Mouse (Mus musculus) heart, embryonic 12.5 days (tissue): Measurements from ENCODE around the gene Slc13a5. TPM values are rescaled to one million over a fixed set of nuclear protein-coding genes. Genes with fewer than 3 reads are reported as not detected.

Experiments
- ATAC-seq: fragments of 200-750 bp; cut with Nextera tagmentation; 2 replicates; pipeline ENCODE4 v1.8.0; 2017; ENCODE audit warnings: moderate TSS enrichment, moderate library complexity; ENCODE audit not compliant: insufficient number of reproducible peaks, low FRiP score
- H3K27ac ChIP-seq: fragments of 300-500 bp; sonication (generic); 2 replicates; pipeline ENCODE4 v1.5.1; 2016; ENCODE audit warnings: mild to moderate bottlenecking, moderate library complexity; ENCODE audit not compliant: poor library complexity, severe bottlenecking
- H3K27me3 ChIP-seq: fragments of 300-500 bp; sonication (generic); replicated peaks from 2 replicates; pipeline ENCODE4 v1.6.1; 2016; ENCODE audit warnings: mild to moderate bottlenecking, moderate library complexity
- H3K36me3 ChIP-seq: fragments of 300-500 bp; sonication (generic); 2 replicates; pipeline ENCODE4 v1.6.1; 2016; ENCODE audit warnings: mild to moderate bottlenecking, moderate library complexity
- H3K4me1 ChIP-seq: fragments of 300-500 bp; sonication (generic); replicated peaks from 2 replicates; pipeline ENCODE4 v1.6.1; 2016; ENCODE audit warnings: mild to moderate bottlenecking
- H3K4me2 ChIP-seq: fragments of 300-500 bp; sonication (generic); 2 replicates; pipeline ENCODE4 v1.6.1; 2016; ENCODE audit warnings: mild to moderate bottlenecking, moderate library complexity
- H3K4me3 ChIP-seq: fragments of 300-500 bp; sonication (generic); 2 replicates; pipeline ENCODE4 v1.5.1; 2016; ENCODE audit warnings: mild to moderate bottlenecking
- H3K9ac ChIP-seq: fragments of 300-500 bp; sonication (generic); 2 replicates; pipeline ENCODE4 v1.6.1; 2016; ENCODE audit warnings: mild to moderate bottlenecking, moderate library complexity
- H3K9me3 ChIP-seq: fragments of 300-500 bp; sonication (generic); replicated peaks from 2 replicates; pipeline ENCODE4 v1.6.1; 2016; ENCODE audit warnings: mild to moderate bottlenecking, moderate library complexity
- WGBS: fragments of 180-500 bp; shearing (Covaris S2); methylation state at CpG from one replicate; pipeline ENCODE4 v1.1.7; 2016; 5-methylcytosine and 5-hydroxymethylcytosine counted together
- polyA plus RNA-seq: library from polyadenylated mRNA; unstranded; fragments of >200 nt; fragmentation: Nextera tagmentation; extraction: Ambion mirVana; gene quantifications from 2 replicates; pipeline ENCODE4 v1.2.1, GENCODE M21; 2016

Gene Slc13a5
- polyA plus RNA-seq, 1 experiment from 2014 or later, result 0.17 TPM

DNA sequence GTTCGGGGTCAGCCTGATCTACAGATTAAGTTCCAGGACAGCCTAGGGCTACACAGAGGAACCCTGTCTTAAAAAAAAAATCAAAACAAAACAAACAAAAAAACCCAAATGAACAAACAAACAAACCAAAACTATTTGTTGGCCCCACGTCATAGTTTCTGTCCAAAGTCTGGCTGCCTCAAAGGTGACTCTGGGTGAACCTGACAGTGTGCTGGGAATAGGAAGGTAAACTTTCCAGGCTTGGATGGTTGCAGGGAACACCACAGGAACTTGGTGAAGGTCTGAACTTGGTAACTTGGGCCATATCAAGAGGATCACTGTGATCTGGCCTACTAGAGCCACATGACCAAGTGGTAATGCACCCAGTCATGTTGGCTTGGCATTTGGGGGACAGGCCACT lies 10.6 kb downstream of the Slc13a5 start:
- Histone ChIP-seq H3K9me3 (no peaks in the 10 kb centered on the region), H3K4me1 (no peaks in the 10 kb centered on the region), H3K4me3 (no peak overlapping the region), H3K9ac (no peak overlapping the region), H3K27me3 (peaks cover 21% of the 10 kb centered on the region), H3K27ac (no peak overlapping the region), H3K36me3 (no peaks in the 10 kb centered on the region), H3K4me2 (no peak overlapping the region)
- ATAC-seq, result no peak
- WGBS, result 71% methylated on average over 2 of the region's 2 CpGs

DNA sequence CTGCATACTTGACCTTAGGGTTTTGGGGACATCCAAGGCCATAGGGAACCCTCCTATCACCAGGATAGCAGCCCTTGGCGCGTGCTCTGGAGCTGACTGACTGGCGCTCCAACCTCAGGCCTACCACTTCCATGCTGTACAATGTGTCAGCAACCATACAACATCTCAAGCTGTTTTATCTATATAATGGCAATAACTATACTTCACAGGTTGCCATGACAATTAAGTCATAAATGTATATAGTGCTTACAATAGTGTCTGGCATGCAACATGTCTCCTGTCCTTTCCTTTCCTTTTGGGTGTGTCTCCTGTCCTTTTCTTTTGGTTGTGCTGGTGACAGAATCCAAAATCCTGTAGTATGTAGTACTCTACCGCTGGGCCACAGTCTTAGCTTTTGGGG lies 11.4 kb downstream of the Slc13a5 start:
- Histone ChIP-seq H3K4me2 (no peak overlapping the region), H3K27me3 (peaks cover 21% of the 10 kb centered on the region), H3K9me3 (no peaks in the 10 kb centered on the region), H3K36me3 (no peaks in the 10 kb centered on the region), H3K27ac (no peak overlapping the region), H3K4me3 (no peak overlapping the region), H3K9ac (no peak overlapping the region), H3K4me1 (no peaks in the 10 kb centered on the region)
- 88% methylated on average over 4 of the region's 4 CpGs for WGBS
- no peak for ATAC-seq

DNA sequence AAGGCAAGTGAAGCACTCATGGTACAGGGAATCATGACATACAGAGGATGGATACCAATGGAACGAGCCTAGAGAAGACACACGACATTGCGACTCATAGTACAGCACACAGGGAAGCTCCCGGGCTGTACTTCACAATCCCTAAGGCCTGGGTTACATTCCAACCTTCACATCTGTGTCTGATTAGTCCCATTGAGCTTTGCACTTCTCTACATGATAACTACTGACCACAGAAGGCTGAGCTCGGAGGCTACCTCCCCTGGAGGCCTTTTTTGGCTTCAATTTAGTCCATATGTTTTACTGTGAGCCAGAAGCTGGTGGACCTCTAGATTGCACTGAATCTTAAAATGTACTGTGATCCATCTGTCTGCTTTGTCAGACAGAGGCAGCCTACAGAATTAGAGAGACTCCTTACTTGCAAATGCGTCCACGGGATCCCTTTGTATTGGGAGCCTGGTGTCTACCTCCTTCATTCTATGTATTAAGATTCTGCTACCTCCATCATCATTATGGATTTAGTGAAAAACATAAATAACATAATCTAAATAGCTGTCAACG lies 21.7 kb downstream of the Slc13a5 start:
- WGBS, result 69% methylated on average over 8 of the region's 8 CpGs
- Histone ChIP-seq H3K4me2 (no peak overlapping the region), H3K4me3 (no peak overlapping the region), H3K9ac (no peak overlapping the region), H3K9me3 (no peaks in the 10 kb centered on the region), H3K4me1 (no peaks in the 10 kb centered on the region), H3K36me3 (no peaks in the 10 kb centered on the region), H3K27me3 (peaks cover 26% of the 10 kb centered on the region), H3K27ac (no peak overlapping the region)
- no peak for ATAC-seq

DNA sequence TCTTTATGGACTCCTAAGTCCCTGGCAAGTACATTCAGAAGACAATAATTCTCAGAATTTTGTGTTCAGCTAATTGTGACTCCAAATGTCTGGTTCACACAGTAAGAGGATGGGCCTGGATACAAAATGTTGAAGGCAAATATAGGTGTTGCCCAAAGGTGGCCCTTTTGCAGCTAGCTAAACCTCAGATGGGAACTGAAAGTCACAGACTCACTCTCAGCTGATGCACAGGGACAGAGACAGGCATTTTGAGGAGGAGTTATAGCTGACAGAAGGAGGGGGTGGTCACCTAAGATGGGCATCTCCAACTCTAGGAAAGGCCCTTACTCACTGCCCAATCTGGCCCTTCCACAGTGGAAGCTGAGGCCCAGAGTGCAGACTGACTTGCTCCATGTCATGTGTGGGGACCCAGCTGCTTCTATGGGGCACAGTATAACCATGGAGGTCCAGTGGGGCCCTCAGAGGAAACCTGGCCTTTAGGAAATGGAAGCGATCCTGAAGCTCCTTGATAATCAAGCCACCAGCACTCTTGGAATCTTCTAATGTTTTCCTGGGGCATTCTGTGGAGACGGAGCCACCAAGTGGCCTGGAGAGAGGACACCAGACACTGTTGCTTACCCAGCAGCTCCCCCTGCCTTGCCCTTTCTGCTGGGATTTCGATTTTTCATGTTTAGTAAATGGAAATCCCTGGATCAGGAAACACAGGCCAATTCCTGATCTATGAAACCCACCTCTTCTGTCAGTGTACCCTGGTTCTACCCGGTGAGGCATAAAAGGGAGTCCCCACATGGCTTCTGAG lies 26.8 kb downstream of the Slc13a5 start:
- Histone ChIP-seq H3K27ac (no peak overlapping the region), H3K36me3 (no peaks in the 10 kb centered on the region), H3K9ac (no peak overlapping the region), H3K27me3 (peaks cover 18% of the 10 kb centered on the region), H3K4me3 (no peak overlapping the region), H3K4me1 (no peaks in the 10 kb centered on the region), H3K4me2 (no peak overlapping the region), H3K9me3 (no peaks in the 10 kb centered on the region)
- WGBS, result 62% methylated on average over 4 of the region's 4 CpGs
- no peak for ATAC-seq

DNA sequence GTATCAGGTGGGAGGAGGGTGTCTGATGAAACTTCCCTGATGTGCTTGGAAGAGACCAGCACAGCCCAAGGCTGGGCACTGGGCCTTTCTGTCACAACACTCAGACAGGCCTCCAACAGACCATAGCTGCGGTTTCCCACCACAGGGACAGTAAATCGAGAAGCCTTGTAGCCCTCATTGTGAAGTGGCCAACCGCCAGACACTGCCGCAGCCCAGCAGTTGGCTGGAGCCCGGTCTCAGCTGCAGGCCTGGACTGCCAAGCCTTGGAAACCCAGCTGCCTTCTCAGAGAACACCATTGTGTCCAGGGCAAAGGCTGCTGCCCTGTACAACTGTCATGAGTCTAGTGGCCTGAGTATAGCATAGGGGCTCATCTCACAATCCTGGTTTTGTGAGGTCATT lies 33.0 kb downstream of the Slc13a5 start:
- no peak overlapping the region for H3K27ac ChIP-seq
- H3K4me2 ChIP-seq, result no peak overlapping the region
- H3K4me3 ChIP-seq, result no peak overlapping the region
- H3K9me3 ChIP-seq, result no peaks in the 10 kb centered on the region
- no peak for ATAC-seq
- no peak overlapping the region for H3K9ac ChIP-seq
- no peaks in the 10 kb centered on the region for H3K36me3 ChIP-seq
- 0 out of 2 replicates have a peak, but pooled peaks cover 10% of the 10 kb centered on the region for H3K27me3 ChIP-seq
- WGBS, result 68% methylated on average over 5 of the region's 5 CpGs
- H3K4me1 ChIP-seq, result no peaks in the 10 kb centered on the region

DNA sequence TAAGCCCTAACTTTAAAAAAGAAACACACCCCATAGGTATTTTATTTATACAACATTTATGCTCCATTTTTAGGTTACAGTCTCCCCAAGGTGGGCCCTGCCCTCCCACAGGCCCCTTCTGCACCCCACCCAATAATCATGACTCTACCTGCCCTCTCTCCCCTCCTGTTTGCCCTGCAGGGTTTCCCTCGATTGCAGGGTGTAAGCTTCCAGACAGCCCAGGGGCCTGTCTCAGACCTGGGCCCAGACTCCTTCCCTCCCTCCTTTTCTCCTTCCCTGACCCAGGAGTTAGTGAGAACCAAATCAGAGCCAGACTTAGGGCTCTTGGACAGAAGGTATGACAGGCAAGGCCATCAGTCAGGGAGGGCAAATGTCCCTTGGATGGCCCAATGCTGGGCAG lies 34.0 kb downstream of the Slc13a5 start:
- Histone ChIP-seq H3K9me3 (no peaks in the 10 kb centered on the region), H3K4me2 (no peak overlapping the region), H3K4me1 (no peaks in the 10 kb centered on the region), H3K9ac (no peak overlapping the region), H3K27ac (no peak overlapping the region), H3K4me3 (no peak overlapping the region), H3K27me3 (peaks cover 17% of the 10 kb centered on the region; the same call in 1 of the 2 replicates), H3K36me3 (no peaks in the 10 kb centered on the region)
- 43% methylated on average over 1 of the region's 1 CpGs for WGBS
- ATAC-seq, result no peak

DNA sequence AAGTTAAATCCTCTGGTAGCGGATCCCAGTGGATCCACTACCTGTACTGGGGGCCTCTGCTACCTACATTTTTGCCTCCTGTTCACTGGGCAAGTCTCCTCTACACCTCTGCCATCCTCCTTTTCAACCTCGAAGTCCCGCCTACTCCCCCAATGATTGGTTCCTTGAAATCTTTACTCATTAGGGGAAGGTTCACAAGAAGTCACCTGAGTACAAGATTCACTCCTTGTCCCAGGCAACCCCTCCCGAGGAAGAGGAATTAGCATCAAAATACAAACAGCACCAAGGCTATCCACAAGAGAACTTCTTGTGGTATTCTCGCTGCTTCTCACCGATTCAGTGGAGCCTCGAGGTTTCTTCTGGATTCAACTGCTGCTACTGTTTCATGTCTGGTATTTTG lies 35.0 kb downstream of the Slc13a5 start:
- Histone ChIP-seq H3K4me3 (no peak overlapping the region), H3K36me3 (no peaks in the 10 kb centered on the region), H3K4me1 (no peaks in the 10 kb centered on the region), H3K9me3 (no peaks in the 10 kb centered on the region), H3K27ac (no peak overlapping the region), H3K4me2 (no peak overlapping the region), H3K27me3 (peaks cover 21% of the 10 kb centered on the region; the same call in 1 of the 2 replicates), H3K9ac (no peak overlapping the region)
- 72% methylated on average over 7 of the region's 7 CpGs for WGBS
- ATAC-seq, result no peak

DNA sequence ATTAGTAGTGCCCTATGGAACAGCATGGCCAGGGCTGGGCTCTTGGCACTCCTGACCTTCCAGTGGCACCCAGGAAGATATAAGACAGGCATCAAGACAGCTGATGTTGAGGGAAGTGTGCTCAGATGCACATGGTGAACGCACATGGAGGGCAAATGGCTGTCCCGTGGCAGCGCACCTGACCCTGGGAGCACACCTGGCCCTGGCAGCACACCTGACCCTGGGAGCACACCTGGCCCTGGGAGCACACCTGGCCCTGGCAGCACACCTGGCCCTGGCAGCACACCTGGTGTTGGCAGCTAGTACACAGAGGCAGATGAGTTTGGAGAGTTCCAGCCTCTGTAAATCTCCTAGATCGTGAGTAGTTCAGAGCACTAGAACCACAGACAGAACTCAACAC lies 38.5 kb downstream of the Slc13a5 start:
- Histone ChIP-seq H3K4me2 (no peak overlapping the region), H3K9ac (no peak overlapping the region), H3K4me1 (0 out of 2 replicates have a peak, but pooled peaks cover 2% of the 10 kb centered on the region), H3K9me3 (no peaks in the 10 kb centered on the region), H3K4me3 (no peak overlapping the region), H3K36me3 (no peaks in the 10 kb centered on the region), H3K27me3 (peaks cover 17% of the 10 kb centered on the region; the same call in 1 of the 2 replicates), H3K27ac (no peak overlapping the region)
- WGBS, result 90% methylated on average over 4 of the region's 4 CpGs
- ATAC-seq, result no peak

DNA sequence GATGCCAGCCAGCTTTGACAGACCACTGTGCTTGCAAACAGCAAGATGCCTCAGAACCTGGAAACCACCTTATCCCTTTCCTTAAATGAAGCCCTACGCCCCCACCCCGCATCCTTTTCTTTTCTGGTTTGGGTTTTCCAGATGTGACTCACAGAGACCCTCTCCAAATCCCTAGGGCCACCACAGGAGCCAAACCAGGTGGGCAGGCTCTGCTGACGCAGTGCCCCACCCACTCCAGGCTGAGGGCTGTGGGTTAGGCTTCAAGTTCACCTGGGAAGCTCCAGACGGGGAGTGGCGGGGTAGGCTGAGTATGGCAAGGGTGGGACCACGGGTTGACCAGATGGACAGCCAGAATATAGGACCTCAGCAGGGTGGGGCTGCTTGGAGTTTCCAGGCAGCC lies 40.1 kb downstream of the Slc13a5 start:
- H3K9ac ChIP-seq, result no peak overlapping the region
- H3K36me3 ChIP-seq, result no peaks in the 10 kb centered on the region

DNA sequence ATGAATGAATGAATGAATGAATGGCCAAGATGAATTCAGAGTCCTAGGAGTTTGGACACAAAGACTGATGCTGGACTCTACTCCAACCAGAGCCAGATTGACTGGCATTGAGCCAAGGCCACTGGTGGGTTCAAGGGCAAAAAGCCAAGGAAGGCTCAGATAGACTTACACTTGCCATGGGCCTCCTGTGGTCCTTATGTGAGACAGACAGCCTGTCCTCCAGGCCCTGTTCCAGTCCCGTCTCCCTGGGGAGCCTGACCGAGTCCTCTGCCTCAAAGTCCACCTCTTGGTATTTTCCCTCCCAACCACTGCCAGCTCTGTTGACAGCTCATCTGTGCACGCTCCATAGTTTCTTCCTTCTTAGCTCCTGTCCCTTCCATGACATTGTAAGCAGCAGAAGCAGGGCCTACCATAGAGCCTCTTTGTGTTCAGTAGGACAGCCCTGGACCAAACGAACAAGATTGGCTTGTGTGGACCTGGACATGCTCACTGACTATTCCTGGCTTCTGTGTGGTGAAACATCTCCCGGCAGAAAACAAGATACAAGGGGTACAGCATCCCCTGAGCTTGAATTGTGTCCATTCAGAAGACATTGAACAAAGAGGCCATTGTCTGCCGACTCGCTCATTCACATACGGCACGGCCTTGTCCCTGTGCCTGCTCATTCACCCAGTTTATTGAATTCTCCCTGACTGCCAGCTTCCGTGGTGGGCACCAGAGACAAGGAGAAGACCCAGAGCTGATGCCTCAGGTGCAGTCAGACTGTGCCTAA lies 40.8 kb downstream of the Slc13a5 start:
- Histone ChIP-seq H3K4me1 (0 out of 2 replicates have a peak, but pooled peaks cover 2% of the 10 kb centered on the region), H3K27ac (no peak overlapping the region), H3K4me3 (no peak overlapping the region), H3K9ac (no peak overlapping the region), H3K9me3 (no peaks in the 10 kb centered on the region), H3K27me3 (peaks cover 17% of the 10 kb centered on the region; the same call in 1 of the 2 replicates), H3K36me3 (no peaks in the 10 kb centered on the region), H3K4me2 (no peak overlapping the region)
- ATAC-seq, result no peak
- WGBS, result 60% methylated on average over 10 of the region's 10 CpGs

More for the DNA sequence above, 40.1 kb downstream of the Slc13a5 start:
- WGBS, result 74% methylated on average over 6 of the region's 6 CpGs
- Histone ChIP-seq H3K27me3 (peaks cover 17% of the 10 kb centered on the region; the same call in 1 of the 2 replicates), H3K9me3 (no peaks in the 10 kb centered on the region), H3K4me2 (no peak overlapping the region), H3K27ac (no peak overlapping the region), H3K4me3 (no peak overlapping the region), H3K4me1 (0 out of 2 replicates have a peak, but pooled peaks cover 2% of the 10 kb centered on the region)
- no peak for ATAC-seq

DNA sequence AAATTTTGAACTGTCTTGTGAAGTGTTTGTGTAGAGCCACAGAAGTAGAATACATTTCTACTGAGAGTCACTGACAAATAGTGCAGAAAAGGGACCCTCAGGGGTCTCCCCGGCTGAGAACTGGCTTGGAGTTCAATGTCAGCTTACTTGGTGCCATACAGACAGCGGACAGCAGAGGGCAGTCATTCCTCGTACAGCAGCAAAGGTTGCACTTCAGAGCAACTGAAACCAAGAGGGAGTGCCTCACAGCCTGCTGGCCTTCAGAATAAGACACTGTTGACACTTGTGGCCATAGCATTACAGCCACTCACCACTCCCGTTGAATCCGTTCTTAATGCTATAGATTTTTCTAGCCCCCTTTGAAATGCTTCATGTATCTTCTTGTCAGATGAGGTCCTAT lies 42.2 kb downstream of the Slc13a5 start:
- Histone ChIP-seq H3K27ac (no peak overlapping the region), H3K4me2 (no peak overlapping the region), H3K9me3 (no peaks in the 10 kb centered on the region), H3K36me3 (no peaks in the 10 kb centered on the region), H3K27me3 (peaks cover 13% of the 10 kb centered on the region; the same call in 1 of the 2 replicates), H3K9ac (no peak overlapping the region), H3K4me1 (0 out of 2 replicates have a peak, but pooled peaks cover 2% of the 10 kb centered on the region), H3K4me3 (no peak overlapping the region)
- 11% methylated on average over 5 of the region's 5 CpGs for WGBS
- no peak for ATAC-seq
